Mouse (Mus musculus) c-Kit-positive CD71-positive TER-119-positive erythroid progenitor cells, embryonic 14.5 days (primary cell): ENCODE measurements around the gene Prdm2.

Experiments used
- DNase-seq: peaks from one replicate; pipeline ENCODE4 v3.0.0-alpha.2; 2013; ENCODE audit warnings: low spot score

Gene Prdm2

GRCm38 (mm10) chr4:143154571-143154970 lies 58.2 kb downstream of the Prdm2 start:
- DNase-seq: no peak

- DNase-seq: no peak
Observed at GRCm38 (mm10) chr4:143152634-143153033, 60.2 kb downstream of the Prdm2 start.

- no peak for DNase-seq
Observed at GRCm38 (mm10) chr4:143151267-143151666, 61.5 kb downstream of the Prdm2 start.

GRCm38 (mm10) chr4:143147666-143148065 lies 65.1 kb downstream of the Prdm2 start:
- DNase-seq: no peak

GRCm38 (mm10) chr4:143143615-143144014 lies 69.2 kb downstream of the Prdm2 start:
- DNase-seq: no peak

GRCm38 (mm10) chr4:143141645-143142259 lies 71.0 kb downstream of the Prdm2 start:
- no peak for DNase-seq

- no peak for DNase-seq
Observed at GRCm38 (mm10) chr4:143140940-143141339, 71.9 kb downstream of the Prdm2 start.

GRCm38 (mm10) chr4:143132433-143132832 lies 80.4 kb downstream of the Prdm2 start:
- no peak for DNase-seq

- no peak for DNase-seq
Observed at GRCm38 (mm10) chr4:143130441-143130840, 82.4 kb downstream of the Prdm2 start.

GRCm38 (mm10) chr4:143129261-143129760 lies 83.5 kb downstream of the Prdm2 start:
- no peak for DNase-seq

GRCm38 (mm10) chr4:143127171-143127570 lies 85.6 kb downstream of the Prdm2 start:
- no peak for DNase-seq

- DNase-seq: no peak
Observed at GRCm38 (mm10) chr4:143126476-143126875, 86.3 kb downstream of the Prdm2 start.

- DNase-seq: no peak
Observed at GRCm38 (mm10) chr4:143125290-143125689, 87.5 kb downstream of the Prdm2 start.

- no peak for DNase-seq
Observed at GRCm38 (mm10) chr4:143123043-143123442, 89.8 kb downstream of the Prdm2 start.

- DNase-seq: no peak
Observed at GRCm38 (mm10) chr4:143121174-143121573, 91.6 kb downstream of the Prdm2 start.

- no peak for DNase-seq
Observed at GRCm38 (mm10) chr4:143120008-143120407, 92.8 kb downstream of the Prdm2 start.

GRCm38 (mm10) chr4:143118843-143119242 lies 94.0 kb downstream of the Prdm2 start:
- no peak for DNase-seq

- no peak for DNase-seq
Observed at GRCm38 (mm10) chr4:143115851-143116250, 96.9 kb downstream of the Prdm2 start.

- no peak for DNase-seq
Observed at GRCm38 (mm10) chr4:143114232-143114979, 98.4 kb downstream of the Prdm2 start.

GRCm38 (mm10) chr4:143112985-143113384 lies 99.8 kb downstream of the Prdm2 start:
- peak; percentile 34 for DNase-seq

- no peak for DNase-seq
Observed at GRCm38 (mm10) chr4:143112439-143112838, 100.4 kb downstream of the Prdm2 start.

GRCm38 (mm10) chr4:143111872-143112271 lies 100.9 kb downstream of the Prdm2 start:
- no peak for DNase-seq

GRCm38 (mm10) chr4:143108552-143108951 lies 104.2 kb downstream of the Prdm2 start:
- DNase-seq: no peak
